Mouse (Mus musculus) inflammation-experienced regulatory T-cells, adult 6 months (primary cell): ENCODE data around the gene Kcnk2. TPM values are rescaled to one million over a fixed set of nuclear protein-coding genes. Genes with fewer than 3 reads are reported as not detected.

Source experiments
- ATAC-seq: one replicate; pipeline ENCODE4 v1.8.0; 2017
- polyA plus RNA-seq, 3 experiments: library from polyadenylated mRNA; unstranded; fragments of 100-300 nt; shearing (Covaris generic); gene quantifications; one replicate each; pipeline ENCODE4 v1.2.1; 2017

Kcnk2 gene
- polyA plus RNA-seq, result not detected

- ATAC-seq, result no peak
Observed at GRCm38 (mm10) chr1:189402223-189402943, at the start of gene Kcnk2. Kcnk2 (minus strand) TSS chr1:189402273.

GRCm38 (mm10) chr1:189440741-189441140 lies 38.7 kb upstream of the Kcnk2 start:
- ATAC-seq, result no peak

- ATAC-seq, result no peak
Observed at GRCm38 (mm10) chr1:189437126-189437525, 35.1 kb upstream of the Kcnk2 start.

GRCm38 (mm10) chr1:189435452-189435851 lies 33.4 kb upstream of the Kcnk2 start:
- ATAC-seq, result no peak

- no peak for ATAC-seq
Observed at GRCm38 (mm10) chr1:189431479-189431878, 29.4 kb upstream of the Kcnk2 start.

- ATAC-seq, result no peak
Observed at GRCm38 (mm10) chr1:189430534-189430933, 28.5 kb upstream of the Kcnk2 start.

GRCm38 (mm10) chr1:189429566-189429965 lies 27.5 kb upstream of the Kcnk2 start:
- ATAC-seq, result no peak

- no peak for ATAC-seq
Observed at GRCm38 (mm10) chr1:189426252-189426651, 24.2 kb upstream of the Kcnk2 start.

- ATAC-seq, result no peak
Observed at GRCm38 (mm10) chr1:189419914-189420313, 17.8 kb upstream of the Kcnk2 start.

GRCm38 (mm10) chr1:189409906-189410305 lies 7.8 kb upstream of the Kcnk2 start:
- no peak for ATAC-seq

- no peak for ATAC-seq
Observed at GRCm38 (mm10) chr1:189405221-189405620, 3.1 kb upstream of the Kcnk2 start.

GRCm38 (mm10) chr1:189403546-189403945 lies 1.5 kb upstream of the Kcnk2 start:
- no peak for ATAC-seq

- no peak for ATAC-seq
Observed at GRCm38 (mm10) chr1:189403139-189403538, 1.1 kb upstream of the Kcnk2 start.

- no peak for ATAC-seq
Observed at GRCm38 (mm10) chr1:189386848-189387247, 15.2 kb downstream of the Kcnk2 start.

GRCm38 (mm10) chr1:189386141-189386540 lies 15.9 kb downstream of the Kcnk2 start:
- ATAC-seq, result no peak

- no peak for ATAC-seq
Observed at GRCm38 (mm10) chr1:189367722-189368121, 34.4 kb downstream of the Kcnk2 start.

- ATAC-seq, result no peak
Observed at GRCm38 (mm10) chr1:189364188-189364587, 37.9 kb downstream of the Kcnk2 start.

- no peak for ATAC-seq
Observed at GRCm38 (mm10) chr1:189362579-189362978, 39.5 kb downstream of the Kcnk2 start.

GRCm38 (mm10) chr1:189359699-189360098 lies 42.4 kb downstream of the Kcnk2 start:
- no peak for ATAC-seq

- no peak for ATAC-seq
Observed at GRCm38 (mm10) chr1:189353887-189354286, 48.2 kb downstream of the Kcnk2 start.

GRCm38 (mm10) chr1:189351804-189352203 lies 50.3 kb downstream of the Kcnk2 start:
- ATAC-seq, result no peak

- ATAC-seq, result no peak
Observed at GRCm38 (mm10) chr1:189349205-189349604, 52.9 kb downstream of the Kcnk2 start.

- no peak for ATAC-seq
Observed at GRCm38 (mm10) chr1:189345166-189345565, 56.9 kb downstream of the Kcnk2 start.

- ATAC-seq, result no peak
Observed at GRCm38 (mm10) chr1:189343301-189344251, 58.5 kb downstream of the Kcnk2 start.
